Mouse (Mus musculus) fibroblast of lung, adult 2 months (primary cell): ENCODE measurements around the gene Chad.

Experiments used
- DNase-seq: peaks from one replicate; pipeline ENCODE4 v3.0.0-alpha.2; 2011; ENCODE audit warnings: low read depth

The Chad gene

GRCm38 (mm10) chr11:94564437-94565150 lies at the start of gene Chad:
Chad (plus strand) TSS chr11:94565047.
- DNase-seq: no peak

- DNase-seq: peak; percentile 19
Measured at GRCm38 (mm10) chr11:94521219-94521843, 43.5 kb upstream of the Chad start, which contains the start of gene Mycbpap. Mycbpap (minus strand) TSS chr11:94521742.

GRCm38 (mm10) chr11:94526171-94526879 lies 38.5 kb upstream of the Chad start:
- DNase-seq: no peak

GRCm38 (mm10) chr11:94528879-94529278 lies 36.0 kb upstream of the Chad start:
- DNase-seq: no peak

GRCm38 (mm10) chr11:94533171-94533570 lies 31.7 kb upstream of the Chad start:
- no peak for DNase-seq

GRCm38 (mm10) chr11:94538733-94539292 lies 26.0 kb upstream of the Chad start:
- DNase-seq: no peak

GRCm38 (mm10) chr11:94539761-94540160 lies 25.1 kb upstream of the Chad start:
- no peak for DNase-seq

GRCm38 (mm10) chr11:94542400-94542799 lies 22.4 kb upstream of the Chad start:
- DNase-seq: no peak

GRCm38 (mm10) chr11:94543344-94543743 lies 21.5 kb upstream of the Chad start:
- DNase-seq: no peak

- DNase-seq: peak; percentile 93
Measured at GRCm38 (mm10) chr11:94543932-94544331, 20.9 kb upstream of the Chad start.

GRCm38 (mm10) chr11:94544422-94544821 lies 20.4 kb upstream of the Chad start:
- no peak for DNase-seq

- DNase-seq: no peak
Measured at GRCm38 (mm10) chr11:94546381-94546780, 18.5 kb upstream of the Chad start.

GRCm38 (mm10) chr11:94547271-94547670 lies 17.6 kb upstream of the Chad start:
- DNase-seq: no peak

GRCm38 (mm10) chr11:94548041-94548784 lies 16.6 kb upstream of the Chad start:
- DNase-seq: no peak

GRCm38 (mm10) chr11:94548888-94549690 lies 15.8 kb upstream of the Chad start, which contains the start of gene Rsad1:
Rsad1 (minus strand) TSS chr11:94549255.
- peak; percentile 95 for DNase-seq

GRCm38 (mm10) chr11:94549691-94550441 lies 15.0 kb upstream of the Chad start:
- no peak for DNase-seq

GRCm38 (mm10) chr11:94550442-94550744 lies 14.5 kb upstream of the Chad start:
- peak; percentile 56 for DNase-seq

- DNase-seq: no peak
Measured at GRCm38 (mm10) chr11:94558226-94558625, 6.6 kb upstream of the Chad start.

- no peak for DNase-seq
Measured at GRCm38 (mm10) chr11:94563383-94563782, 1.5 kb upstream of the Chad start.

- peak; percentile 63 for DNase-seq
Measured at GRCm38 (mm10) chr11:94563821-94564220, 1.0 kb upstream of the Chad start.

GRCm38 (mm10) chr11:94565151-94565479 lies 268 bp downstream of the Chad start:
- no peak for DNase-seq
